Mouse (Mus musculus) kidney, embryonic 14.5 days (tissue): ENCODE measurements around the gene Pemt. TPM values are rescaled to one million over a fixed set of nuclear protein-coding genes. Genes with fewer than 3 reads are reported as not detected.

ENCODE experiments used
- ATAC-seq: fragments of 200-750 bp; cut with Nextera tagmentation; 2 replicates; pipeline ENCODE4 v1.8.0; 2017; ENCODE audit warnings: moderate number of reproducible peaks, mild to moderate bottlenecking, moderate TSS enrichment, moderate library complexity; ENCODE audit not compliant: low FRiP score, low TSS enrichment
- H3K27ac ChIP-seq: fragments of 300-500 bp; sonication (generic); 2 replicates; pipeline ENCODE4 v1.5.1; 2014; ENCODE audit warnings: low read depth, mild to moderate bottlenecking, low read length, moderate library complexity, mixed read lengths
- H3K27me3 ChIP-seq: fragments of 300-500 bp; sonication (generic); 2 replicates; pipeline ENCODE4 v1.6.1; 2014; ENCODE audit warnings: mild to moderate bottlenecking, low read length; ENCODE audit not compliant: control insufficient read depth, insufficient read depth
- H3K36me3 ChIP-seq: fragments of 300-500 bp; sonication (generic); 2 replicates; pipeline ENCODE4 v1.6.1; 2014; ENCODE audit warnings: low read length, mixed read lengths; ENCODE audit not compliant: control insufficient read depth, insufficient read depth
- H3K4me1 ChIP-seq: fragments of 300-500 bp; sonication (generic); 2 replicates; pipeline ENCODE4 v1.6.1; 2014; ENCODE audit warnings: low read length, mixed read lengths; ENCODE audit not compliant: control insufficient read depth, insufficient read depth
- H3K4me2 ChIP-seq: fragments of 300-500 bp; sonication (generic); replicated peaks from 2 replicates; pipeline ENCODE4 v1.6.1; 2014; ENCODE audit warnings: low read depth, mild to moderate bottlenecking, low read length
- H3K4me3 ChIP-seq: fragments of 300-500 bp; sonication (generic); 2 replicates; pipeline ENCODE4 v1.5.1; 2014; ENCODE audit warnings: mild to moderate bottlenecking, low read length
- H3K9ac ChIP-seq: fragments of 300-500 bp; sonication (generic); 2 replicates; pipeline ENCODE4 v1.6.1; 2014; ENCODE audit warnings: low read depth, mild to moderate bottlenecking, low read length, moderate library complexity
- H3K9me3 ChIP-seq: fragments of 300-500 bp; sonication (generic); 2 replicates; pipeline ENCODE4 v1.6.1; 2016; ENCODE audit warnings: low read length; ENCODE audit not compliant: control insufficient read depth
- WGBS: fragments of 180-500 bp; shearing (Covaris S2); extraction: QIAGEN DNeasy Blood & Tissue Kit; methylation state at CpG from one replicate; pipeline ENCODE4 v1.1.7; 2014; 5-methylcytosine and 5-hydroxymethylcytosine counted together
- polyA plus RNA-seq: library from polyadenylated mRNA; unstranded; fragments of >200 nt; fragmentation: Nextera tagmentation; extraction: Ambion mirVana; gene quantifications from 2 replicates; pipeline ENCODE4 v1.2.1, GENCODE M21; 2014

The Pemt gene
- polyA plus RNA-seq, 1 experiment from 2014 or later = 13.6 TPM

GRCm38 (mm10) chr11:59939821-59940220 is 106.5 kb downstream of the Pemt start:
- H3K27ac ChIP-seq = no peak overlapping the region
- H3K4me3 ChIP-seq = no peak overlapping the region
- 74% methylated on average over 1 of the region's 1 CpGs for WGBS
- no peak for ATAC-seq
- H3K9me3 ChIP-seq = no peaks in the 10 kb centered on the region
- no peak overlapping the region for H3K9ac ChIP-seq
- H3K36me3 ChIP-seq = no peaks in the 10 kb centered on the region
- H3K4me2 ChIP-seq = no peak overlapping the region
- H3K27me3 ChIP-seq = no peaks in the 10 kb centered on the region
- H3K4me1 ChIP-seq = no peaks in the 10 kb centered on the region

GRCm38 (mm10) chr11:59937615-59938014 is 108.7 kb downstream of the Pemt start:
- no peaks in the 10 kb centered on the region for H3K27me3 ChIP-seq
- H3K36me3 ChIP-seq = no peaks in the 10 kb centered on the region
- 40% methylated on average over 2 of the region's 2 CpGs for WGBS
- no peak overlapping the region for H3K4me2 ChIP-seq
- no peaks in the 10 kb centered on the region for H3K4me1 ChIP-seq
- no peak for ATAC-seq
- no peak overlapping the region for H3K4me3 ChIP-seq
- no peak overlapping the region for H3K27ac ChIP-seq
- no peaks in the 10 kb centered on the region for H3K9me3 ChIP-seq
- no peak overlapping the region for H3K9ac ChIP-seq

- Histone ChIP-seq H3K4me2 (no peak overlapping the region), H3K9ac (no peak overlapping the region), H3K27ac (no peak overlapping the region), H3K4me1 (no peaks in the 10 kb centered on the region), H3K4me3 (no peak overlapping the region), H3K9me3 (no peaks in the 10 kb centered on the region), H3K36me3 (no peaks in the 10 kb centered on the region), H3K27me3 (no peaks in the 10 kb centered on the region)
- 82% methylated on average over 3 of the region's 3 CpGs for WGBS
- no peak for ATAC-seq
Measured at GRCm38 (mm10) chr11:59937023-59937422, 109.3 kb downstream of the Pemt start.

- ATAC-seq = no peak
- no peak overlapping the region for H3K27ac ChIP-seq
- no peak overlapping the region for H3K4me2 ChIP-seq
- no peaks in the 10 kb centered on the region; the same call in 1 of the 2 replicates for H3K27me3 ChIP-seq
- H3K9ac ChIP-seq = no peak overlapping the region; the same call in 1 of the 2 replicates
- H3K36me3 ChIP-seq = no peaks in the 10 kb centered on the region
- WGBS = 55% methylated on average over 12 of the region's 12 CpGs
- H3K4me3 ChIP-seq = no peak overlapping the region
- no peaks in the 10 kb centered on the region for H3K4me1 ChIP-seq
- no peaks in the 10 kb centered on the region for H3K9me3 ChIP-seq
Measured at GRCm38 (mm10) chr11:59933943-59934342, 112.3 kb downstream of the Pemt start.

- Histone ChIP-seq H3K4me3 (no peak overlapping the region), H3K27ac (no peak overlapping the region), H3K27me3 (no peaks in the 10 kb centered on the region; the same call in 1 of the 2 replicates), H3K9me3 (no peaks in the 10 kb centered on the region), H3K36me3 (no peaks in the 10 kb centered on the region), H3K9ac (no peak overlapping the region), H3K4me1 (no peaks in the 10 kb centered on the region), H3K4me2 (no peak overlapping the region)
- no peak for ATAC-seq
- WGBS = 61% methylated on average over 9 of the region's 9 CpGs
Measured at GRCm38 (mm10) chr11:59932560-59933337, 113.5 kb downstream of the Pemt start.

- no peak overlapping the region for H3K9ac ChIP-seq
- H3K4me2 ChIP-seq = no peak overlapping the region
- 56% methylated on average over 4 of the region's 4 CpGs for WGBS
- no peak overlapping the region for H3K27ac ChIP-seq
- H3K27me3 ChIP-seq = no peaks in the 10 kb centered on the region; the same call in 1 of the 2 replicates
- H3K4me3 ChIP-seq = no peak overlapping the region
- H3K4me1 ChIP-seq = no peaks in the 10 kb centered on the region
- ATAC-seq = no peak
- H3K9me3 ChIP-seq = no peaks in the 10 kb centered on the region
- H3K36me3 ChIP-seq = no peaks in the 10 kb centered on the region
Measured at GRCm38 (mm10) chr11:59930031-59930430, 116.3 kb downstream of the Pemt start.

GRCm38 (mm10) chr11:59921265-59921664 is 125.0 kb downstream of the Pemt start:
- H3K4me2 ChIP-seq = peak overlapping the region; percentile 26
- H3K27me3 ChIP-seq = no peaks in the 10 kb centered on the region
- H3K9ac ChIP-seq = no peak overlapping the region
- ATAC-seq = peak; percentile 96
- peak overlapping the region; percentile 4; the same call in 1 of the 2 replicates for H3K4me3 ChIP-seq
- H3K9me3 ChIP-seq = no peaks in the 10 kb centered on the region
- H3K36me3 ChIP-seq = no peaks in the 10 kb centered on the region
- 4% methylated on average over 7 of the region's 7 CpGs for WGBS
- peak overlapping the region; percentile 10; the same call in 1 of the 2 replicates for H3K27ac ChIP-seq
- H3K4me1 ChIP-seq = peaks cover 4% of the 10 kb centered on the region

Other genes starting within 250 kb of the Pemt start
- 18.9 and 30.2 TPM in 2 replicates for gene Flcn, start 236.5 kb downstream of the Pemt start, polyA plus RNA-seq
- 35.0 and 36.0 TPM in 2 replicates for gene Nt5m, start 207.0 kb downstream of the Pemt start, polyA plus RNA-seq
- 240 and 241 TPM in 2 replicates for gene Cops3, start 206.7 kb downstream of the Pemt start, polyA plus RNA-seq
- 41.3 and 43.7 TPM in 2 replicates for gene Med9, start 98.3 kb downstream of the Pemt start, polyA plus RNA-seq
- 3.0 and 3.6 TPM in 2 replicates for gene Rasd1, start 81.5 kb downstream of the Pemt start, polyA plus RNA-seq
- gene Rai1, start 58.5 kb upstream of the Pemt start, polyA plus RNA-seq = 29.1 and 34.4 TPM in 2 replicates
- gene Srebf1, start 176.1 kb upstream of the Pemt start, polyA plus RNA-seq = 58.8 and 60.1 TPM in 2 replicates